Mouse (Mus musculus) 416B (cell line): ENCODE data around the gene Smarcc1.
"Not testable (repeated sequence)": the region's sequence is repeated elsewhere in the genome, so short reads cannot be mapped to it uniquely, and the experiment has no call there.

Experiments used
- DNase-seq: peaks from one replicate; pipeline ENCODE4 v3.0.0; 2011; ENCODE audit warnings: low read depth

Gene Smarcc1

DNA sequence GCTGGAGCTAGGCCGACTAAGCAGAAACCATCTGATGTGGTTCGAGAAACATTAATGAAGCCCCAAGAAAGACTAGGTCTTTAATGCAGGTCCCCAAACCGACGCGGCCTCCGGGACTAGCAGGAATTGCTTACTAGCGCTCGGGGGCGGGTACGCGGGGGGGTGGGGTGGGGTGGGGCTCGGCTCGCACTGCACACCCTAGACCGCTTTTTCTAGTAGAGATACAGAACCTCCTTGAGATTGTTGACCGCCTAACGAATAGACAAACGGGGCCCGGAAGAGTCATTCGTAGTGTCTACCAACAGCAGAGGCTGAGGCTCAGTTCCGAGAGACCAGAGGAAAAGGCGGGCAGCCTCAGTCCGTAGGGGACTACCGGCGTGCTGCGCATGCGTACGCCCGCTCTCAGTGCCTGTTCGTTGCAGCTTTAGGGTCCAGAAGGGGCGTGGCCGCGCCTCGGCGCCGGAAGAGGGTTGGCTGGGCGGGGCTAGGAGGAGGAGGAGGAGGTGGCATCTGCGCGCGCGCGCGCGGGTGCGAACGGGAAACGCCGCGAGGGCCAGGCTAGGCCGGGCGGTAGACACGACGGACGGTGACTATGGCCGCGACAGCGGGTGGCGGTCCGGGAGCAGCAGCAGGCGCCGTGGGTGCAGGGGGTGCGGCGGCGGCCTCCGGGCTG, 14.2 kb downstream of the Smarcc1 start:
- peak; percentile 98 for DNase-seq

- peak; percentile 57 for DNase-seq
Measured at GRCm38 (mm10) chr9:110132201-110132605, 14.7 kb downstream of the Smarcc1 start.

DNA sequence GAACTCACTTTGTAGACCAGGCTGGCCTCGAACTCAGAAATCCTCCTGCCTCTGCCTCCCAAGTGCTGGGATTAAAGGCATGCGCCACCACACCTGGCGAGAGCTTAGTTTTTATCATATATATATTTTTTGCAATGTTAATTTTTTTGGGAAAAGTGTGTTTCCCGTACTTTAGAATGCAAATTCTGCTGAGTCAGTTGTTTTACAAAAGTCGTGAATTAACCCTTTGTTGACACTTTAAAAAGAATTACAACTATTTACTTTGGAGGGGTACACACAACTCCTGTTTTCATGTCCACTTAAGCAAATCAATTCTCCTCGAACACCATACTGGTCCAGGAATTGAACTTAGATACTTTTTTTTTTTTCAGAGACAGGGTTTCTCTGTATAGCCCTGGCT, 15.4 kb downstream of the Smarcc1 start:
- DNase-seq: no peak

- no peak for DNase-seq
Measured at GRCm38 (mm10) chr9:110134176-110134575, 16.7 kb downstream of the Smarcc1 start.

DNA sequence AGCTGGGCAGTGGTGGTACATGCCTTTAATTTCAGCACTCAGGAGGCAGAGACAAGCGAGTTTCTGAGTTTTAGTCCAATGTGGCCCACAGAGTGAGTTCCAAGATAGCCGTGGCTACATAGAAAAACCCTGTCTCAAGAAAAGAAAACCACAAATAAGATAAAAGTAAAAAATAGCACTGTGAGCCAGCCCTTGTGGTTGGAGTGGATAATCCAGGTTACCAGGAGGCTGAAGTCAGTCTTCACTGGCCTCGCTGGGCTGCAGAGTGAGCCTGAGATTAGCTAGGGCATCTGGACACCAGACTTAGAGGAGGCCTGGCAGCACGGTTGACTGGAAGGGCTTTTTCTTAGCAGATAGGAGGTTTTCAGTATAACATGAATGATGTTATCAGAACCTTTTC, 21.6 kb downstream of the Smarcc1 start:
- peak; percentile 71 for DNase-seq

GRCm38 (mm10) chr9:110142097-110142496, 24.6 kb downstream of the Smarcc1 start:
- no peak for DNase-seq

DNA sequence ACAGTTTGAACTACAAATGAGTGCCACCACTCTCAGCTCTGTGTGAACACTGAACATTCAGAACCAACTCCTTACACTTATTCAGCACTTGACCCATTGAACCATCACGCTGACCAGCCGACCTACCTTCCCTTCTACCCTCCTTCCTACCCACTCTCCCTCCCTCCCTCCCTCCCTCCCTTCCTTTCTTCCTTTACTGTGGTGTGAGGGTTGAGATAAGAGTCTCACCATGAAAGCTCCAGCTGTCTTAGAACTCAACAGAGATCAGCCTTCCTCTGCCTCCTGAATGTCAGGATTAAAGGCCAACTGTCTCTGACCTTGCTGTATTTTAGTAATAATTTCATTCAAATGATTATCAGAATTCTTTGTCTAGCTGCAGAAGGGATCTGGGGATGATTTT, 31.1 kb downstream of the Smarcc1 start:
- DNase-seq: peak; percentile 62

DNA sequence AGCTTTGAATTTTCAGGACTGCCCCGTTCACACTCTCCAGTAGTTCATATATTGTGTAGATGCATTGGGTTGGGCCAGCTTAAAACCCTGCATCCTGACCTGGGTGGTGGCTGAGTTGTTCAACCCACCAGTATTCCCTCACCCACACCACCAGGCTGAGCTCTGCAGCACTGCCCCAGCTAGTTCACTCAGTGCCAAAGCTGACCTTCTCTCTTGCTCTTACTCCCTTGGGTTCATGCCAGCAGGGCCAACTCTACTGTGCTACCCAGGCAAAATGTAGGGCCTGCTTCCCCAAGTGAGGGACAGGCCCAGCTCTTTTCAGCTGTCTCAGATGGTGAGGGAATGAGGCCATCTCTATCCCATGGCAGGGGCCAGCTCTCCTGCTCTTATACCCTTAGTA, 41.5 kb downstream of the Smarcc1 start:
- DNase-seq: no peak

DNA sequence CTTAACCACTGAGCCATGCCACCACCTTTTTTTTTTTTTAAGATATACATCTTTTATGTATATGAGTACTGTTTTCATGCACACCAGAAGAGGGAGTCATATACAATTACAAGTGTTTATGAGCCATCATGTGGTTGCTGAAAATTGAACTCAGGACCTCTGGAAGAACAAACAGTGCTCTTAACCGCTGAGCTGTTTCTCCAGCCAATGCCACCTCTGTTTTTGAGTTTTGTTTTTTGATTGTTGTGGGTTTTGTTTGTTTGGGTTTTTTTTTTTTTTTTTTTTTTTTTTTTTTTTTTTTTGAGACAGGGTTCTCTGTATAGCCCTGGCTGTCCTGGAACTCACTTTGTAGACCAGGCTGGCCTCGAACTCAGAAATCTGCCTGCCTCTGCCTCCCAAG, 43.0 kb downstream of the Smarcc1 start:
- not testable (repeated sequence) for DNase-seq

DNA sequence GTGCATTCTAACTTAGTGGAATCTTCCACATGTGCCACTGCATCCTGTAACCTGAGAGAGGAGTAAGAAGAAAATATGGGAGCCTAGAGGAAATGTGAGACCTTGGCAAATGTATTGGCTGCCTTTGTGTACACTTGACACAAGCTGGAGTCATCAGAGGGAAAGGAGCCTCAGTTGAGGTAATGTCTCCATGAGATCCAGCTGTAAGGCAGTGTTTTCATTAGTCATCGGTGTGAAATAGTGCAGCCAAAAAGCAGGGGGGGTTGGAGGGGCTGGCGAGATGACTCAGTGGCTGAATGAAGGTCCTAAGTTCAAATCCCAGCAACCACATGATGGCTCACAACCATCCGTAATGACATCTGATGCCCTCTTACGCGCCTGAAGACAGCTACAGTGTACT, 44.9 kb downstream of the Smarcc1 start:
- DNase-seq: peak; percentile 81

- DNase-seq: no peak
Measured at GRCm38 (mm10) chr9:110163071-110163470, 45.6 kb downstream of the Smarcc1 start.

DNA sequence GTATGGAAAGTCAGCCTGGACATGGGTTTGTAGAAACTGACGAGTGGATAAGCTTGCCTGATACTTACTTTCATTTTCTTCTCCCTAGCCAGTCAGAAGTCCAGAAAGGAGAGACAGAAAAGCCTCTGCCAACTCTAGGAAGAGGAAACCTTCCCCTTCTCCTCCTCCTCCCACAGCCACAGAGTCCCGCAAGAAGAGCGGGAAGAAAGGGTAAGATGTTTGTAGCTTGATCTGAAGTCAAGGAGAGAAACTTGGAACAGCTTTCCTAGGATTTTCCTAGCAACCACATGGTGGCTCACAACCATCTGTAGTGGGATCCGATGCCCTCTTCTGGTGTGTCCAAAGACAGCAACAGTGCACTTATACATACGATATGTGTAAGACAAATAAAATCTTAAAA, 53.4 kb downstream of the Smarcc1 start:
- DNase-seq: no peak

GRCm38 (mm10) chr9:110199870-110200269, 82.4 kb downstream of the Smarcc1 start:
- DNase-seq: peak; percentile 25

DNA sequence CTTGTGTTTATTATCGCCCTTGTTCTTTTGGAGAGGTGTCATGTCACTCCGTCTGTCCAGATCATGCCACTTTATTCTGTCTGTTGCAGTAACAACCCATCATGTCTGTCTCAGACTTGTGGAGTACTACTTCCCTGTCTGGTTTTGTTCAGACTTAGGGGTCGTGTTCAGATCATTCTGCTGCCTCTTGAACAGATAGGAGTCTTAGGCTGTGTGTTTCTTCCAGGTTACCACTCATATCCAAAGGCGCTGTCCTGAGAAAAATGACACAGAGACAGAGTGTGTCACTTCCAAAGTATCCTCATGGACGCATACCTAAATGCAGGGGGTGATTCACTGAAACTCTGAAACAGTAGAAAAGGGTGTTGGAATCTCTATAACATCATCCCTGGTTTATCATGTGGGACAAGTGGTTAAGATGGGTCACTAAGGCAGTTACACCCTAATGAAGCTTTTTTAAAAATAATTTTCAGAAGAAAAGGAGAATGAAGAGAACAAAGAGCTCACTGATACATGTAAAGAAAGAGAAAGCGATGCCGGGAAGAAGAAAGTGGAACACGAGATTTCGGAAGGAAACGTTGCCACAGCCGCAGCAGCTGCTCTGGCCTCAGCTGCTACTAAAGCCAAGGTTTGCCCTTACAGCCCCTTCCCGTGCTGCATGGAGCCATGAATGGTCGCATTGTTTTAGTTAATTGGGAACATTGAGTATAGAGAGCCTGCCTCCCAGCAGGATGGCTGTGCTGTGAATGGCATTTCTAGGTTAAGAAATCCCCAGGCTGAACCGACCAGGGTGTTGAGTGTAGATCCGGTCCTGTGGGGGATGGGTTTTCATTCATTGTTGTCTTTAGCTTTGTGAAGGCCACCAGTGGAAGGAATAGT, 88.3 kb downstream of the Smarcc1 start:
- no peak for DNase-seq

GRCm38 (mm10) chr9:110206437-110206836, 88.9 kb downstream of the Smarcc1 start:
- no peak for DNase-seq

GRCm38 (mm10) chr9:110208265-110208664, 90.8 kb downstream of the Smarcc1 start:
- DNase-seq: no peak

- no peak for DNase-seq
Measured at GRCm38 (mm10) chr9:110208967-110209366, 91.5 kb downstream of the Smarcc1 start.

GRCm38 (mm10) chr9:110224273-110224672, 106.8 kb downstream of the Smarcc1 start:
- DNase-seq: no peak

- no peak for DNase-seq
Measured at GRCm38 (mm10) chr9:110226191-110226590, 108.7 kb downstream of the Smarcc1 start.

DNA sequence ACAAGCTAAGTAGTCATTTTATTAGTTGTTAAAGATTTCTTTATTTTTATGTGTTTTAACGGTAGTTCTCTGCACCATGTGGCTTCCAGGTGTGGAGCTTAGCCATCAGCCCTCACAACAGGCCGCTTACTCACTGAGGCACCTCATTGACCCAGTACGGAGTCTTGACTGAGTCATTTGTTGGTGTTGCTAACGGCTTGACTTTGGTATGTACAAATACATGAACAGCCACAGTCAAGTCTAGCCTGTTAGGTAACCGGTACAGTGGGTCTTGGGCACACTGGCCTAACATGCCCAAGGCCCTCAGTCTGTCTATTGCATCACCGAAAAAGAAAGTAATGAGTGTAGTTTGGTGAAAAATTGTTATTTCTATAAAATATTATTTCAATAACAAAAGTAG, 111.2 kb downstream of the Smarcc1 start:
- DNase-seq: peak; percentile 29

- DNase-seq: no peak
Measured at GRCm38 (mm10) chr9:110229112-110229511, 111.6 kb downstream of the Smarcc1 start.

DNA sequence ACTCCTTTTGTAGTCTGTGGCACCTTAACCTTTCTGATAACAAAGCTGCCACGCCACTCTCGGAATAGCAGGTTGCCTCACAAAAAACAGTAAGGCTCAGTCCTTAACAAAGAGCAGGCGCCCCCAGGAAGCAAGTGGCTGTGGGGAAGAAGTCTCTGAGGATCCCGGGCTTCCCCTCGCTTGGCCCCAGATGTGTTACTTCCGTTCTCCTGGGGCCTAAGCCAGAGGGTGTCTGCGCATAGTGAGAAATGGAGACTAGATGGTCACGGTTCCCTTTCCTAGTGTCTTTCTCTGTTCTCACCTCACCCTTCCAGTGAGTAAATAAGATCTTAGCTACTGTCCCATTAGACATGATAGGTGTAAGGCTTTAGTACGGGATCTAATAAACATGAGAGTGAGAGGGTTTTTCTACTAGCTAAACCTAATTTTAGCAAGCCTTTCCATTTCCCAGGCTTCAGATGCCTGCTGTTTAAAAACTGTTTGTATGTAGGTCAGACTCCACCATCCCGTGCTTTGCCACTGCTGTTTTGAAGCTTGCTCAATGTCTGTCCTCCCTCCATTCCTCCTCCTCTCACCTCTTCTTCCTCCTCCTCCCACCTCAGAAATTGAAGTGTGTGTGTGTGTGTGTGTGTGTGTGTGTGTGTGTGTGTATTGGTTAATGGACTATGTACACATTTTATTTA, 112.2 kb downstream of the Smarcc1 start:
- DNase-seq: no peak
